Mouse (Mus musculus) gonadal fat pad, adult 2 months (tissue): ENCODE data around the gene Olfr718-ps1. TPM values are rescaled to one million over a fixed set of nuclear protein-coding genes. Genes with fewer than 3 reads are reported as not detected.
A peak's percentile ranks its signal among the peaks of the same experiment; 100 is the strongest.

ENCODE experiments used
- DNase-seq: peaks from one replicate; pipeline ENCODE4 v3.0.0-alpha.2; 2012; ENCODE audit warnings: low read depth
- polyA plus RNA-seq: library from polyadenylated mRNA; depleted of rRNA; stranded (reverse); fragments of >200 nt; gene quantifications from 2 replicates; pipeline ENCODE4 v1.2.3, GENCODE M21; 2012; rRNA removed

Olfr718-ps1 gene
- polyA plus RNA-seq, 1 experiment: not detected

DNA sequence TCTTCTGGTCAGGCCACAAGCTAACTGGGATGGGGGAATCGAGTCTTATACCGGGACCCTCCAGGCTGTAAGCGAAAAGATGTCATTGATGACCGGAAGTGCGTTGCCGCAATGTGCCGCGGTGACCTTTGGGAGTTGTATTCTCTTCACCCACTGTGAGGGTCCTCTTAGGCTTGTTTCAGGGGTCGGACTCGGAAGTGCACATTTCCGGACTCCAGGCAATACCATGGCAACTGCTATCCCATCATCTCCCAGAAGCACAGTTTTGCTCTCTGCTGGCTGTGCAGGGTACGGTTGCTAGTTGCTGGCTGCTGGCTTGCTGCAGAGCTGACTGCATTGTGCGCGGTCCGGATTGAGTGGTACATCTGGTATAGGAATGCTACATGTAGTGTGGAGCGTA, 18.3 kb downstream of the Olfr718-ps1 start:
- no peak for DNase-seq

DNA sequence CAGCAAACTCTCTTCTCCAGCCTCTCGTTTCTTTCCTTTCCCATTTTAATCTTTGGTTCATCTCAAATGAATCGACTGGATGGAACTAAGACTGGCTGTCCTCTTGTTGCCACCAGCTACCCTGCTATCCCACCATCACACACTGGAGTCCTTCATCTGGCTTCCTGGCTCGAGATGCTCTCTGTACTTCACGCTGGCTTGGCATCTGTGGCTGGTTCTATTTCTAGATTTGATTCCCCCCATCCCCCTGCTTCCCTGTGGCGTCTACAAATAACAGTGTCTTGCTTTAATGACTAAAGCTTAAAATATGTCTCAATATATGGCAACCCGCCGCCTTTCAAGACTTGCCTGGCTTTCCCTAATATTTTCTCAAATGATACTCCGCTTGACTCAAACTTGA, 19.5 kb downstream of the Olfr718-ps1 start:
- DNase-seq: no peak

DNA sequence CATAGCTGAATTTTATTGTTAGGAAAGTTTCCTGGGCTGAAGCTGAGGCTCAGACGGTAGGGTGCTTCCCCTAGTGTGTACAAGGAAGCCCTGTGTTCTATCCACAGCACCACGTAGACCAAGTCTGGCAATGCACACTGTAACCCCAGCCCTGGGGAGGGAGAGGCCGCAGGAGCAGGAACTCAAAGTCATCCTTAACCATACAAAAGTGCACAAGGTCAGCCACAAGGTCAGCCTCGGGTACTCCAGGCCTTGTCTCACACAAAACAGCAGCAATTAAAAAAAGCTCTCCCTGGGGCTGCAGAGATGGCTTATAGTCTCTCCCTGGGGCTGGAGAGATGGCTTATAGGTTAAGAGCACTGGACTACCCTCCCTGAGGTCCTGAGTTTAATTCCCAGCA, 20.5 kb downstream of the Olfr718-ps1 start:
- no peak for DNase-seq

DNA sequence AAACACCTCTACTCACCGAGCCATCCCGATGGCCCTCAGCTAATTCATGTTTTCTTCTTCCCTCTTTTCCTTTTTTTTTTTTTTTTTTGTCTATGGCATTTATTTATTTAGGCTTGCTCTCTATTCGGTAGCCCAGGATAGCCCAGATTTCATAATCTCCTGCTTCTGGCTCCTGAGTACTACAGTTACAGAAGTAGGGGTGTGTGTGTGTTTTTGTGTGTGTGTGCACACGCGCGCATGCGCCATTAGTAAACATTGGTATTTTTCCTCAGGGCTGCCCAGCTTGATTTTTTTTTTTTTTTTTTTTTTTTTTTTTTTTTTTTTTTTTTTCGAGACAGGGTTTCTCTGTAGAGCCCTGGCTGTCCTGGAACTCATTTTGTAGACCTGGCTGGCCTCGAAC, 21.3 kb downstream of the Olfr718-ps1 start:
- no peak for DNase-seq

DNA sequence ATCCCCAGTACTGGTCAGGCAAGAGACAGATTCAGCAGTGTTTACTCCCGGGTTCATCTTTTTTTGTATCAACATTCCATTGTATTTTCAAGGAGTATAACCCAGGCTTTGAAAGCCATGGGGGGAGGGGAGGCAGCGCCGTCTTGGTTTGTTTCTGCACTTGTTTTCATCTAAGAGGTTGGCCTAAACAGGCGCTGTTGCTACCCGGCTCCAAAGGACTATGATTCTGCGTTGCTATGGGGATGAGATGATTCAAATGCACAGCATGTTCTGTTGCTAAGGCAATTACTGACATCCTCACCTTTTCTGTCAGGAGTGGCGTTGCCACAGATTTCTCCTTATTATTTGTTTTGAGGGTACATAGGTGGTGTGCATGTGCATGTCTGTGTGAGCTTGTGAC, 21.8 kb downstream of the Olfr718-ps1 start:
- DNase-seq: no peak

DNA sequence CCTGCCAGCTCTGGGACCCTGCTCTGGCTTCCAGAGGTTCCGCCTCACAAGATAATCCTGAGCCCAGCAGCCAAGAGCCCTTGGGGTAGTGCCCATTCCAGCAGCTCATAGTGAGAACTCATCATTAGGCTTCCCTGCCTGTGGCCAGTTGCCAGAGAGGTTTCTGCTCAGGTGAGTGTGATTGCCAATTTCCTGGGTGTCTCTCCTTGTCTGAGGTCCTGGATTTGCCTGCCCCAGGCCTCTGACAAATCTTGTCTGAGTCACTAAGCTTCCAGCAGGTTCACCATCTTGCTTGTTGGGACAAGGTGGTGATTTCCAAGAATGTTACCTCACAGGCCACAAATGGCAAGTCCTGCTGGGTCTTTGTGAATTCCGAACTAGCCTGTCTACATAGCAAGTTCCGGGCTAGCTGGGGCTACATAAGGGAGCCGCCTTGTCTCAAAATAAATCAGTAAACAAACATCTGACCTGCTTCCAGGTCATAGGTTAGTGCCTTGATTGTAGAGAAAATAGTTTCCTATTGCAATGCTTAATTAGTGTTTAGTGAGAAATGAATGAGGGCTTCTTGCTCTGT, 22.5 kb downstream of the Olfr718-ps1 start:
- DNase-seq: peak; percentile 57

DNA sequence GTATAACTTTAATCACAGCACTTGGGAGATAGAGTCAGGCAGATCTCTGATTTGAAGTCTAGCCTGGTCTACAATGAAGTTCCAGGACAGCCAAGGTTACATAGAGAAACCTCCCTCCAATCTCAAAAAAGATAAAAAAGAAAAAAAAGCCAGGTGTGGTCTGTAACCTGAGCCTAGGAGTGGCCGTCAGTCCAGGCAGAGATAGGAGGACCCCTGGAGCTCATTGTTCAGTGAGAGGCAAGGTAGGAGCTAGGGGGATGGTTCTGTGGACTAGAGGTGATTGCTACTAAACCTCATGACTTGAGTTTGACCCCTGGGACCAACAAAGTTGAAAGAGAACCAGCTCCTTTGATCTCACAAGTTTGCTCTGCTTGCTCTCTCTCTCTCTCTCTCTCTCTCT, 24.7 kb downstream of the Olfr718-ps1 start:
- DNase-seq: no peak

DNA sequence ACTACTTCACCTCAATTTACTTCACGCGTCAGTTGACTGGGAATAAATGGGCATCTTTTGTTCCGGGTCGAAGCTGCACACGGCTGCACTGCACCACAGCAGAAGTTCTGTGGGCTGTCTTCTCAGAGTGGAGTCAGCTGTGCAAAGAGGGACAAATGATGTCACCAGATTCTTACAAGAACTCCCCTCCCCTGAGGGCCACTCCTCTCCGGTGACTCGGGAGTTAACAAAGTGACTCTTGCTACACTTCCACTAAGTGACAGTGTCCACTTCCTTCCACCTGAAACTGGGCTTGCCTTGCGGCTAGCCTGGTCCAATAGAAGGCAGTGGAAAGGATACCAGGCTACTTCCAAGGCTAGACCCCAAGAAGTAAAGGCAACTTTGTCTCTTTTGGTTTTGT, 25.3 kb downstream of the Olfr718-ps1 start:
- DNase-seq: no peak

DNA sequence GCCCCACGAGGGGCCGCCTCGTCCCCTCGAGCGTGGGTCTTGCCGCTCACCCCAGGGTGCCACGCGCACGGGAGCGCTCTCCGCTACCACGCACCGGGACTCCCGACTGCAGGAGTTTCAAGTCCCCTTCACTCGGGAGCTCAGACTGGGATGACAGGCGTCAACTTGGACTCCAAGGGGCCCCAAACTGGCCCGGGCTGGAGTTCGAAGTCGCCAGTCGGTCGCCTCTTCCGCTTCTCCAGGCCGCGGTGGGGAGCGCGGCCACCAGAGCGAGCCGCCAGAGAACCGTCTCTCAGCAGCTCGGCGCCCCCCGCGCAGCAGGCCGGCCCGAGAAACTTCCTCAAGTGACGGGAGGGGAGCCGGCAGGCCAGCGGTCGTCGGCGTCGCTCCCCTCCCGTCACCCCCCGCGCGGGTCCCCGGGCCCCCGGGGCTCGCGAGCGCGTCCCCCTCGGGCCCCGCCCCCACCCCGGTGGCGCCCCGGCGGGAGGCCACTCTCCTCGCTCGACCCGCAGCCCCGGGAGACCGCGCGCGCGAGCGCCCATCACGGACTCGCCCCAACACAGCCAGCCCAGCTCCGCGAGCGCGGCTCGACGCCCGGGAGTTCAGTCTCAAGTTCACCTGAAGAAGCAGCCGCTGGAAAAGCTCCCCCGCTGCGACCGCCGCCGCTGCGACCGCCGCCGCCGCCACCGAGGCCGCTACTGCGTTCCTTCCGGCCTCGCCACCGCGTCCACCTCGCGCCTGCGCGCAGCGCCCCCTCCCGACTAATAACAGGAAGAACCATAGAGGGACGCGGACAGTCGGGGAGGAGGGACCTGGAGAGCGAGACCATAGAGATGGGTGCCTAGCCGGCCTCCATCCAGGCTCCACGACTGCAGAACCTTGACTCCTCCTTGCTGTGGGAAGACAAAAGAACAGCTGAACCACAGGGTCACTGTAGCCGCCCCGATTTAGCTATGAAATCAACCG, 34.8 kb downstream of the Olfr718-ps1 start, which contains the start of gene Rnf216:
Gene Rnf216 (minus strand): TSS at position 714 of the 966 bp plus-strand sequence.
- no peak for DNase-seq

DNA sequence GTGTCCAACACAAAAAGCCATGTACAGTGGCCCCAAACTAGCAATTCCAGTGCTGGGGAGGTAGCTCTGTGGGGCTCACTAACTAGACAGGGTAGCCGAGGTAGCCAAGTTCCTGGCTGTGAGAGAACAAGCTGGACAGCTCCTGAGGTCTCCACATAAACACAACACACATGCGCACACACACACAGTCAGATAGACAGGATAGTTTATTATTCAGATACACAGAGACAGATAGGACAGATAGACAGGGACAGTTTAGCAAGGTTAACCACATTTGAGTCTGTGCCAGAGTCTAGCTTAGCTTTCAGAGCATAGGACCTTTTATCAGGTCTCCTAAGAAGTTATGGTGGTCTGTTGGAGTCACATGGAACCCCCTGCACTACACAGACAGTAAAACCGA, 40.5 kb downstream of the Olfr718-ps1 start:
- no peak for DNase-seq

DNA sequence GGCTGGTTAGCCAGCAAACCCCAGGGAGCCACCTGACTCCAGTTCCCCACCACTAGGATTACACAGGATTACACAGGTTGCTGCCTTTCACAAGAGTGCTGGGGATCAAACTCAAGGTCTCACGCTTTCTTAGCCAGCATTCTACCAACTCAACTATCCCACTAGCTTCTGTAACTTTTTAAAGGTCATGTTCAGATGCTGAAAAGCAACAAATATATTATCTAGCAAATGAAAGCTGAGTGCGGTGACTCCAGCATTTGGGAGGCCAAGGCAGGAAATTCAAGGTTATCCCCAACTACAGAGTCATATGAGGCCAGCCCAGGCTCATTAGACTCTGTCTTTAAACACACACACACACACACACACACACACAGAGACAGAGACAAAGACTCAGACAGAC, 44.1 kb downstream of the Olfr718-ps1 start:
- no peak for DNase-seq

DNA sequence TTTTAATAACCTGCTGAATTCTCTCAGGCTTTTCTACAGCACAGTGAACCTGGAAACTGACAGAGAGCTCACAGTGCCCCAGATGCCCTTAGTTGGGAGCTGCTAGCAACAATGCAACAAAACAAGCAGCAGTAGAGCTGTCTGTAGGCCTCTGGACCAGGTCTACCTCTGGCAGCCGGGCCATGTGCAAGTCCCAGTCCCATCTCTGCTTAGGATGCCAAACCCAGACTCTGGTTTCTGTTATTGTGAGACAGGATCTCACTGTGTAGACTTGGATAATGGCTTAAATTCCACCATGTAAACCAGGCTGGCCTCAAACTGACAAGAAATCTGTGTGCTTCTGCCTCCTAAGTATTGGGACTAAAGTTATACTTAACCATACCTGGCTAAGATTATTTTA, 45.8 kb downstream of the Olfr718-ps1 start:
- DNase-seq: no peak

DNA sequence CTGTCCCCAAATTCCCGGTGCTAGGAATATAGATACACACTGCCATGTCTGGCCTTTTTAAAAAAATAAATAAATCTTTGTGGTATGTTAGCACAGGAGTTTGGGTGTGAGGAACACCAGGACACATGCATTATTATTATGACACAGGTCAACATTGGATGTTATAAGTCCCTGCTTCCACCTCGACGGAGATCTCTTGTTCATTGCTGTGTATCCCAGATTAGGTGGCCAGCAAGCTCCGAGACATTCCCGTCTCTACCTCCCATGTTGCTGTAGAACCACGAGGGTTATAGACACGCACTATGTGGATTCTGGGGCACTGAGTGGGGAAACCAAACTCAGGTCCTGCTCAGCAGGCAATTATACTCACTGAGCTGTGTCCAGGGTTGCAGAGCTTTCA, 52.1 kb downstream of the Olfr718-ps1 start:
- no peak for DNase-seq

DNA sequence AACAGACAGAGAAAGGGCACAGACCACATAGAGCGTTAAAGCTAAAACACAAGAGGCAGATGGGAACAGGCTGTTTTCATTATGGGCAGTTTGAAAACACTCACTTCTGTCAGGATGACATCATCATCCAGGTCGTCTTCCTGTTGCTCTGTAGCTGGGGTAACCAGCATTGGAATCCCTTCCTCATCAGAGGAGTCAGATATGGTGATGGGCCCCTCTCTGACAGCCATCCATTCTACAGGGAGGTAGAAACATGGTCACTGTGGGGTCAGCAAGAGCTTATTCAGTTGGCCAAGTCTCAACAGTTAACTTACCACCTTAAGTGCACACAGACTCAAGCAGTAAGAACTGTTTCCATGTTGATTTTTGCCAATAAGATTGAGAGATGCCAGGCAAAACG, 54.5 kb downstream of the Olfr718-ps1 start:
- DNase-seq: no peak

DNA sequence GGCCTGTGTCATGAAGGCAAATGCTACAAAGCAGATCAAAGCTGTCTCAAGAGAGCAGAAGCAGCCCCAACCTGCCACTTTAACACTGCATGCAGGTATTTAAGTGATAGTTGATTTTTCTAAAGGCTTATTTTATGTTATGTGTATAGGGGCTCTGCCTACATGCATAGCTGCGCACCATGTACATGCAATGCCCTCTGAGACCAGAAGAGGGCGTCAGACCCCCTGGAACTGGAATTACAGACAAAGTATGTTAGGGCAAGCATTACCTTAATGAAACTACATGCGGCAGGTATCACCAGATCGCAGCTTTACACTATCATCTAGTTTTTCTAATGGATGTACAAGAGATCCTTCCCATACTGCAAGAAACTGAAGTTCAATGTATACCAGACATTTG, 62.5 kb downstream of the Olfr718-ps1 start:
- no peak for DNase-seq

Other genes starting within 250 kb of the Olfr718-ps1 start
- gene Actb, start 240.8 kb downstream of the Olfr718-ps1 start, polyA plus RNA-seq: 2,910 and 3,485 TPM in 2 replicates
- 50.4 and 57.8 TPM in 2 replicates for gene Fscn1, start 187.2 kb downstream of the Olfr718-ps1 start, polyA plus RNA-seq
- gene Rnf216, start 34.6 kb downstream of the Olfr718-ps1 start, polyA plus RNA-seq: 20.6 and 21.5 TPM in 2 replicates
- 5.0 and 5.2 TPM in 2 replicates for gene Rbak, start 33.2 kb upstream of the Olfr718-ps1 start, polyA plus RNA-seq
- gene Spdye4b, start 33.4 kb upstream of the Olfr718-ps1 start, polyA plus RNA-seq: not detected in 2 replicates
- not detected in 2 replicates for gene Spdye4a, start 79.3 kb upstream of the Olfr718-ps1 start, polyA plus RNA-seq
- gene Zfp12, start 87.6 kb upstream of the Olfr718-ps1 start, polyA plus RNA-seq: 9.0 and 9.9 TPM in 2 replicates
- 10.2 and 15.0 TPM in 2 replicates for gene Zfp316, start 122.4 kb upstream of the Olfr718-ps1 start, polyA plus RNA-seq
- gene Zfp853, start 146.0 kb upstream of the Olfr718-ps1 start, polyA plus RNA-seq: 1.3 and 1.4 TPM in 2 replicates
- 12.8 and 17.7 TPM in 2 replicates for gene E130309D02Rik, start 167.8 kb upstream of the Olfr718-ps1 start, polyA plus RNA-seq
- gene Zdhhc4, start 181.7 kb upstream of the Olfr718-ps1 start, polyA plus RNA-seq: 110 and 118 TPM in 2 replicates
- gene Grid2ip, start 209.8 kb upstream of the Olfr718-ps1 start, polyA plus RNA-seq: 0.03 TPM in 1 of 2 replicates, not detected in the other